Mouse (Mus musculus) retina, postnatal 1 day (tissue): ENCODE measurements at regions not wholly inside any gene's neighbourhood (a gene's known extent, or its start where the extent isn't known, plus 50 kb on each side); places are given as distances from the start of the nearest gene placed in this dataset.

Source experiments
- DNase-seq: peaks from one replicate; pipeline ENCODE4 v3.0.0-alpha.2; 2012

DNA sequence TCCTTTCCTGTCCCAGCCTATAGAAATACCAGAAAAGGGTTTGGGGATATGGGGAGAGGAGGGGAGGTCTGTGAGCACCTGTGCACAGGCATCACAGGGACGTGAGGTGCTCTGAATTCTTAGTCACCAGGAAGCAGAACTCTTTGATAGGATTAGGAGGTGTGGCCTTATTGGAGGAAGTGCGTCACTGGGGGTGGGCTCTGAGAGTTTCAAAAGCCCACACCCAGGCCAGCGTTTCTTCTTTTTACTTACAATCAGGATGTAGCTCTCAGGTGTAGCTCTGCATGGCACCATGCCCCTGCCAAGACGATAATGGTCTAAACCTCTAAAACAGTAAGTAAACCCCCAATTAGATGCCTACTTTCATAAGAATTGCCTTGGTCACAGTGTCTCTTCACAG lies 162.6 kb upstream of the Ank start:
- DNase-seq, result no peak

DNA sequence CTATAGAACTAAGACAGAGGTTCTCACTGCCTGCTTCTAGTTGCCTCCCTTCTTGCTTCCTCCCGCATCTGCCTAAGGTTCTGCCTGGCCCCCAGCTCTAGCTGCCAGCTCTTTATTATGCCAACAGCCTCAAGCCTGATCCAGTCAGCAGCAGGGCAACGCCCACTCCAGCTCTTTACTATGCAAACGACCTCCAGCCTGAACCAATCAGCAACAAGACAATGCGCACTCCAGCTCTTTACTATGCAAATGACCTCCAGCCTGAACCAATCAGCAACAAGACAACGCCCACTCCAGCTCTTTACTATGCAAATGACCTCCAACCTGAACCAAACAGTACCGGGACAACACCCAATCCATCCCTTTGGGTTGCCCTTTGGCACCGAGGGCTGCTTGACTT lies 162.2 kb upstream of the Ank start:
- peak; percentile 26 for DNase-seq

DNA sequence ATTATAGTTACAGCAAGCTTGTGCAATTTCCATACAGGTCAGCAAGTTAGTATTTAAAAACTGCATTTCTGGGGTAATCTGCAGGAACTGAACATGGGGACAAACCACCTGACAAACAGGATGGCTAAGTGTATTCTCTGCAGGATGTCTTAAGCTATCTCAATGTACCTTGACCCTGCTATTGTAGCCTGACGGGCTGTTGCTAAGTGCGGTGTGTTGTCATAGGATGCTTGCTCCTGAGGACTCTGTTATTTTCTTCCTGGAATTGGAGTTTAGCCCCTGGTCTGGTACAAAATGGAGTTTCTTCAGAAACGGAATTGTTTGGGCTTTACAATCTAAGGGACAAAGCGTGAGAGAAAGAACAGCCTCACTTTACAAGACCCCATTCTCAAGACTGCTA lies 161.4 kb upstream of the Ank start:
- DNase-seq, result no peak

DNA sequence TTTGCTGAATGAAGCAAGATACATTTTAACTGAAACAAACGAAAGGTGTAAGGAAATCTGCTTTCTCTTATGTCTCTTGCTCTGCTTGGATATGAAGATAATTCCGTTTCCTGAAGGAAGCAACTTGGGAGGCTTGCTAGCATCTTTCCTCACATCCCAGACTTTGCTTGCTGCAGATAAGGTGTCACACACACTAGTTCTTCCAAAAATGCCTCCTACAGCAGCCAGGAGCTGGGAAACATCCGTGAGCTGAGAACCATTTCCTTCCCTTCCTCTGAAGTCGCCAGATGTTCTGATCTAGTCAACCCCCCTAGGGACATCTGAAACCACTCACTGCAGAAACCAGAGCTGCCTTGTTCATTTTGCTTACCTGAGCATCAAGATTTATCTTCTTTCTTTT lies 157.8 kb upstream of the Ank start:
- DNase-seq, result no peak

DNA sequence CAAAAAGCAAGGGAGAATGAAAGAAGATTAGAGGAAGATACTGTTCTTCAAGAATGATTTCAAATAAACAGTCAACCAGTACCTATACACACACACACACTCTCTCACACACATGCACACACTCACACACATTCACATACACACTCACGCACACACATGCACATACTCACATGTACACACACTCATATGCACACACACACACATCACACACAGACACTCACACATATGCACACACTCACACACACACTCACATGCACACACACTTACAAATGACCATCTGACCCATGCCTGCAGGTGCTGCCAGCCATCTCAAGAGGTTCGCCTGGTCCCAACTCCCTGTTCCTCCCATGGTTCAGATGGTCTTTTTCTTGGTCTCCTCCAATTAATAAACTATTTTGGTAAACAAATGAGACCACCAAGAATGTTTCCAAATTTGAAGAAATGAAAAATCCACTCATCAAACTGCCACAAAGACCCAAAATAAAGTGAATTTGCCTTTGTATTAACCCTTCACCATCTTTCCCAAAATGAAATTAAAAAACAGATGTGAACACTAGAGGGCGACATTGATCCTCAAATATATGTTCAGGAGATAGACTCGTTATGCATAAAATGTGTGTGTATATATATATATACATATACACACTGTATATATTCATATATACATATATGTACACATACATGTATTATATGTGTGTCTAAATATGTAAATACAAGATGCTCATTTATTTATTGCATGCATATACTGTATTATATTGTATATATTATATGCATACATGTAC lies 150.3 kb upstream of the Ank start:
- peak; percentile 65 for DNase-seq

DNA sequence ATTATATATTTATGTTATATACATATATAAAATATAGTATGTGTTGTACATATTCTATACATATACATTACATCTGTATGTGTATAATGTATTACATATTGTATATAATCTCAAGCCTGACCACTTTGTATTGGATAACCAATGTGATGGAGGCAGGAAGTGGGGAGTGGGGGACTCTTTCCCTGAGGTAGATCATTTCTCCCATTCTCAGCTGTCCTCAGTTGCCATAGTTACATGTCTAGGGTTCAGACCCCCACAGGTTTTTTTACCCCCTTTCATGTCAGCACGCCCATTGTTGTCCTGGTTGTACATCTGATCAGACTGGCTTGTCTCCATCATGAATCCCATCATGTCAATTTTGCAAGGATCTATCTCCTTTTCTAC lies 149.7 kb upstream of the Ank start:
- DNase-seq, result no peak

DNA sequence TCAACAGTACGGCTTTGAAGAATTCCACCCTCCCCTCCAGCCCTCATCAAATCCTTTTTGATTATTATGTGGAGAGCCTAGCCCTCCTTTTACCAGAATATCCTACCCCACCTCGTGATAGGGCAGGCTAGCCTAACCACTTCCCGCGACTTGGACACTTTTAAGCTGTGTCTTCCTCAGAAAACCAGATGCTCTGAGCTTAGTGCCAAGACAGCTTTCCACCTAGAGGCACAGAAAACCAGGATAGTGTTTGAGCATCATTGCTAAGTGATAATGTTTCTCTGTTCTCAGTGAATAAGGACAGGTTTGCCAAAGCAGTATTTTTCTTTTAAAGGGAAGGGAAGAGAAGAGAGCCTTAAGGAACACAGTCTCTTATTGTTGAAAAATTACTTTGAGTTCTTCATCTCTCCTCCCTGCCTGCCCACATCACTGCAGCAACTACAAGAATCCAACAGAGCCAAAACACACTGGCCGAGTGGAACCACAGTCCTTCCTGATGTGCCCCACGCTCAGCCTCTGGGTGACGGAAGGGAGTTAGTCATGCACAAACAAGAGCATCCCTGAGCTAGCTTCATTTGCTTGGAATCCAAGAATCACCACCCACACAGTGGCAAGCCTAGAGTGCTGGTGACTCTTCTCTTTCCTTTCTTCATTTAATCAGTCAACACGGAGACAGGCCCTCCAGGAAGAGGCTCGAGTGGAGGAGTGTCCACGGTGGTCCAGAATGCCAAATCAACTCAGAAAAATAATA lies 144.4 kb upstream of the Ank start:
- no peak for DNase-seq

DNA sequence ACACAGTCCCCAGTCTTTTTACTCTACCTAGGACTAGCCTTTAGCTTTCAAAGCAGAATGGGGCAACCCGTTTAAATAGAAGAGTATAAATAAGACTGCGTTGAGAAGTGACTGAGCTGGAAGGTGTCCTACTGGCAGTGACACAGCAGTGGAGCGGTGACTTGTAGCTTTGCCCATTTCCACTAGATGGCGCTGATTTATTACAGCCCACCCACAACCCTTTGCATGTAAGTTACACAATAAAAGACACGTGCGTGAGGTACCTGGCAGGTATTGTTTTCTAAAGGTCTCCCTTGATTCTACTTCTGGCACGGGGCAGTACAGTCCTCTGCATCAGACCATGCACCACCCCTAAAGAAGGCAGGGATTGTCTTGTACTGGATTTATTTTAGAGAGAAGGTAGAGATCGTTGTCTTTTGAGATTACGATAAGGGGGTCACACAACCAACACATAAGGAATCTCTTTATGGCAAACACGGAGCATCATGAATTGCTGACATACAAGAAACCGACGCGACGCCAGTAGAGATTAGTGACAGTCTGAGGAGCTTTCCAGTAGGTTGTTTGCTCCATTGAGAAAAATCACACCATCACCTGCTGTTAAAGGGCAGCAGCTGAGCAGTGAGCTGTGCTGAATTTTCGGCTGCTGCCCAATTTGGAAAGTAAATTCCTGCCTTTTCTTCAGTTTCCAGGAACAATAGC lies 140.5 kb upstream of the Ank start:
- peak; percentile 81 for DNase-seq

DNA sequence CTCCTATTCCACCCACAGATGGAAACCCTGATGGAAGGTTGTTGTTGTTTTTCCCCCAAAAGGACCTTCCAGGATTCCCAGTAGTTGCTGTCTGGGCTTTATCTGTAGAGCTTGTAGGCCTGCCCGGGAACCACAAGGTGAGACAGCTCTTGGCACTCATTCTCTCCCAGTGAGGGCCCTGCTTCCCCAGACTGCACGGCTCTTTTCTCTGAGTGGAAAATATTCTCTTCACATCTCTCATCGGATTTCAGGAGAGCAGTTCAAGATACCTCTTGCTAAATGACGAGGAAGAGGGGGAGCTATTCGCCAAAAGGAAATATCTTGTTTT lies 140.0 kb upstream of the Ank start:
- no peak for DNase-seq

DNA sequence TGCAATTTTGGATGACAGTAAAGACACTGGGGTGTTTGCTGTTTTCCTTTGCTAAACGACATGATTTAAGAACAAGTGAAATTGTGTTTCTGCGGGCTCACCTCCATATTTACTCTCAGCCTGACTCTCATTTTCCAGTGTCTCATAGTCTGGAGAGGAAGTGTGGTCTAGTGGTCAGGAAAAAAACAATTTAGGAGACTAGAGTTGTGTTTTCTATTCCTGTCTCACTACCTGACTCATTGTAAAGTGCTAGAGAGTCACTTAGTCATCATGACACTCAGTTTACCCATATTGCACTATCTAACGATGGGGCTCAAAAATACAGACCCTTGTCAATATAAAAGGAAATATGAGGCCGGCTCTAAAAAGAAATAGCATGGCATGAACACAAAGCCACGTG lies 138.7 kb upstream of the Ank start:
- DNase-seq, result no peak

DNA sequence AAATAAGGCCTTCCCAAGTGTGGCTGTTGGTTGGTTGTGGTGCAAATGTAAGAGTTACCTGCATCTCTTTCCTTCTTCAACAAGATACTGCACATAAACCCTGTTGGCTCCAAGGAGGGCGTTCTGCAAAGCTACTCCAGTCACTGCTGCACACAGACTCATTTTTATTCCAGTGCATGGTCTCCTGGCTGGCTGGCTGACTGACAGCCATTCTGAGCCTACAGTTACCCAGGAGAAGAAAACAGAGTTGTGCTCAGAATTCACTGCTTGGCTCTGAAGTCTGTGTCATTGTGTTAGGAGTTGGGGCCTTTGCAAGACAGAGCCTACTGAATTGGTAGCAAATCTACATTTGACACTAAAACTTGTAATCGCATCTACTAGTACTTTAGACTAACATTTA lies 138.0 kb upstream of the Ank start:
- no peak for DNase-seq

DNA sequence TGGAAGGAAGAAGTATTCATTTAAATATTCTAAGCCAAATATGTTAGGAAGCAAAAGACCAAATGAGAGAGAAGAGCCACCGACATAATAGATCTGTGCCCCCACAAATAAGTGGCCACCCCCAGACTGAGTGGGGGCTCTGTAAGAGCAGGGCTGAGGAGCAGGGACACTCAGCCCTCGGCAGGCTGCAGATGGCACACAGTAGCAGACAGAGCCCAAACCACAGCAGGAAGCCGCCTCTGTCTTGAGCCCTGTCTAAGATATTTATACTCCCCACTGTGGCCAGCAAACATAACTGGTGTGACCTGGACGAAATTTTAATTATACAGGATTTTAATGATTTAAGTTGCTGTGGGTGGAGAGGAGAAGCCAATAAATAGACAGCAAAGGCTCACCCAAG lies 126.4 kb upstream of the Ank start:
- DNase-seq, result no peak

DNA sequence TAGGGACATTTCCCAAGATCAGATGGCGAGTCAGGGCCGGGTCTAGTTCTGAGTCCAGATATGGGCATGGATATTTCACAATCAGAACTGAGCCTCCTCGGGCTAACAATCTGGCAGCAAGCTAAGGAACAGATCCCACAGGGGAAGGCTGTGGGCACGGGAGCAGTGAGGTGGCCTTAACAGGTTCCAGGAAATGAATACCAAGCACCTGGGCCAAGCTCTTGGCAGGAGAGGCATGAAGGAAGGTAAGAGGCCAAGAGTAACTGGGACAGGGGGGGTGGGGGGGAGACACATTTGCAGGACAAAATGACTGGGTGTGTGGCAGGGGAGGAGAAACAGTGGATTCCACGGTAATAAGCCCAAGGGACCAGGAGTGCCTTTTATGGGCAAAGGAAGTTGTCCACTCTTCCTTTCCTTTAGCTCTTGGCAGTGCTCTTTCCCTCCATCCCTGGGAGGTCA lies 124.9 kb upstream of the Ank start:
- DNase-seq, result no peak

DNA sequence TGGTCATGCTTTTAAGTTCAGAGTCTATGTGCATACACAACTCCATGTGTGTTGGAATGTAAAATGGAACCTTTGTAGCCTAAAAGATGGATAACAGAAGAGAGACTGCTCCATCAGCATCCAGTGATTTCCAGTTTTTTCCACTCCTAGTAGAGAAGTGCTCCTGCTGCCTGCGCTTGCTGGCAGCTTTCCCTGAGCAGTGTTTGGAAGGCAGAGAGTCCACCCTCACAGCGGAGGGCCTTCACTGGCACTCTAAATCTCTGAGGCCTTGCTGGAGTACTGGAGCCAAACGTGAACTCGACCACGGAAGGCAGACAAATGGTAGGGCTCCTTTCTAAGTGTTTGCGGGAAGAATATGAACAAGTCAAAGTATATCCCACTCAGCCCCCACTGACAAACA lies 108.0 kb upstream of the Ank start:
- no peak for DNase-seq

DNA sequence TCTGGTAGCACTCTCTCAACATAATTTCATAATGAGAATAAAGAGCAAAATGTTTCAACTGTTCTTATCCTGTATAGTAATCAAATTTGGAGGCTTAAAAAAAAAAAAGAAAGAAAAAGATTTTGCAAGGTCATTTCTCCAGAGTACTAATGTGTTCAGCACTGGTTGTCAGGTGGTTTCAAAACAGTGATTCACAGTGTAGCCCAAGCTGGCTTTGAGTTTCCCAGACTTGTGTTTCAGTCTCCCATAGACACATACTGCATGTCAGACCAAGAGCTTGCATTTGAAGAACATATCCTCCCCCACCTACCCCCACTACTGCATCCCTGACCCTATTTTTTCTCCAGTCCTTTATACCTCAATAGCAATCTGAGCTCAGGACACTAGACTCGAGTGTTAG lies 107.2 kb upstream of the Ank start:
- no peak for DNase-seq

DNA sequence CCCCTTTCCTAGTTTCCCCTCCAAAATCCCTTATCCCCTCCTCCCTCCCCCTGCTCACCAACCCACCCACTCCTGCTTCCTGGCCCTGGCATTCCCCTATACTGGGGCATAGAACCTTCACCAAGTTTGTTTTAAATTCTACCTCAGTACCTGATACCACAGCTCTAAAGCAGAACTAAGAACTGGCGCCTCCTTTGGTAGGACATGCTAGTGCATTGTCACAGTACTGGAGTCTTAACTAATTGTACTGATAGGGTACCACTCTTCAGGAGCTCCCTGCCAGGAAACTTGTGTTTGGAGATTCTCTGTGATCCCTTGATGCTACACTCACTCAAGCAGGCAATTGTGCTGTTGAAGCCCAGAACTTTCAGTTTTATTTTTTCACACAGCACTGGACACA lies 92.0 kb upstream of the Ank start:
- DNase-seq, result no peak

DNA sequence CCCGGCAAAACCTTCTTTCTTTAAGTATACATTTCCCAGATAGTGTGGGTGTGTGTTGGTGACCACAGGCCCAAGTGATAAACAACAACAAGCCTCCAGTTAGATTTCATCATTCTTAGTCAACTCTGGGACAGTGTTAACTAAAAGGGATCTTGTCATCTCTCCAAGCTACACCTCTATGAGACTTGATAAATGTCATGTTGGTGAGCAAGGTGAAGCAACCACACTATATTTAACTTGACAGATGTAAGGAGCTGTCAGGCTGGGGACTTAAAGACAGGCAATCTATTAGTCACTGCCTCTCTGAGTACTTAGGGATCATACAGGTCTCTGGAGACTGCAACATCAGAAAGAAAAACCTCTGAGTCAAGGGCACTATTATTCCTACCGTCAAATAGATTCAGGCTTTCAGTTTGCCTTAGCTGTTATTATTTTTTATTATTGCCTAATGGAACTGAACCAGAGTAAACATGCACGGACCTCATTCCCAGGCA lies 87.8 kb upstream of the Ank start:
- no peak for DNase-seq

DNA sequence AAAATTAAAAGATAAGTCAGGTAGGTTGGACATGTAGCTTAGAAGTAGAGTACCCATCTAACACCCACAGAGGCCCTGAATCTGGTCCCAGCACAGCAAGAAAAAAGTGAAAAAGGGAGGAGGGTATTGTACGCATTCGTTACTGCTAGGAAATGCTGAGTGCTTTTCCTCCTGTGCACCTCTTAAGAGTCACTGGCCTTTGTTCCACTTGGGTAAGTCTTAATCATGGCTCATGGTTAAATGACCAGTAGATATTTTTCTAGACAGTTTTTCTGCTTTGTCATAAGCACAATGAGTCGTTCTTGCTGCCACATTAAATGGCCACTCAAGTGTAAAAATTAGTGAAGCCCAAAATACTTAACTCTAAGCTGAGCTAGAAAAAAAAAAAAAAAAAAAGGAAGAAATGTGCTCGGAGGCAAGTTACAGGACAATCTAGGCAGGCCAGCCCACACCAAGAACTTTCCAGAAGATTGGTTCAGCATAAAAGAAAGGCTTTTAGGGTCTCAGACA lies 86.0 kb upstream of the Ank start:
- DNase-seq, result peak; percentile 18

DNA sequence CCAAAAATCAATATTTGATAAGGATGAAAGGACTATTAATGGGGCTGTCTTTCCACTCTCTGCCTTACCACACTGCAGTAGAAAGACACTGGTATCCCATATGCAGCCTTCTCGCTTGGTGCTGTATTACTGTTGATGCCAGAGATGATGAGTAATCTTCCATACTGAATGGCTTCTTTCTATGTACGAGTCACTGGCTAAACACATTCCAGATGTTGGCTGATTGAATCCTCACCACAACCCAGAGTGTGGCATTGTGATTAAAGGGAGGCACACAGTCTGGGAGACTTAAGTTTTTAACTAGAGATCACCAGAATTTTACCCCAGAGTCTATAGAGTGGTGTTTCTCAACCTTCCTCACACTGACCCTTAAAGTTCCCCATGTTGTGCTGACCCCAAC lies 84.9 kb upstream of the Ank start:
- DNase-seq, result no peak

DNA sequence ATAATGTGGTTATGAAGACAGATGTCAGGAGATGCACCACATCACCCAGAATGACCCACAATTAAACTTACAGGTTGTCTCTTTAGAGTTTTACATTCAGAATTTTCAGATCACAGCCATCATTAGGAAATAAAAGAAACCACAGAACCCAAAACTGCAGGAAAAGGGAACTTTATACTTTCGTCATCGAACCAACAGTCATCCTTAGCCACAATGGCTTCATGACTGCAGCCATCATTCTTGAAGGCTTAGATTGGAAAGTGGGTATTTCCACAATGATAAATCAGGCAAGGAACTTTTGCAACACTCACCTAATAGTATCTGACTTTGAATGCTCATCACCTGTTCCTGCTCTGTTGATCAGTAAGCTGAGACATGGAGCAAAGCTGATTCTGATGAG lies 75.9 kb upstream of the Ank start:
- no peak for DNase-seq

DNA sequence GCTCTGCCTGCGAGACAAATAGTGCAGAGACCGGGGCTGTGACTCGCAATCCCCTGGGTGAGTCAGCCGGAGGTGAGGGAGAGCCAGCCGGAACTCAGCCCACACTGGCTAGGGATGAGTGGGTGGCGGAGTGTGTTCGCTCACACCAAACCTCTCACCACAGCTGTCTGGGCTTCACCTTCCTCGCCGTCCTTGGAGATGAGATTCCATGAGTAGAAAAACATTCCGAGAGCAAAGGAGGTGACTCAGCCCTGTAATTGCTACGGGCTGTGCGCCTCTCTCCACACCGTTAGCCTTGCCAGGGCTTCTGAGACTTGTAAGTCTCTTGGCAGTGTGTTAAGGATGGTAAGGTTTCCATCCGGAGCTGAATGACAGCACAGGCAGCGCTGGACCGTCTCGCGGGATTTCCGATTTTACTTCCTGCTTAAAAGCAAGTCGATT lies 60.7 kb upstream of the Ank start:
- DNase-seq, result no peak

DNA sequence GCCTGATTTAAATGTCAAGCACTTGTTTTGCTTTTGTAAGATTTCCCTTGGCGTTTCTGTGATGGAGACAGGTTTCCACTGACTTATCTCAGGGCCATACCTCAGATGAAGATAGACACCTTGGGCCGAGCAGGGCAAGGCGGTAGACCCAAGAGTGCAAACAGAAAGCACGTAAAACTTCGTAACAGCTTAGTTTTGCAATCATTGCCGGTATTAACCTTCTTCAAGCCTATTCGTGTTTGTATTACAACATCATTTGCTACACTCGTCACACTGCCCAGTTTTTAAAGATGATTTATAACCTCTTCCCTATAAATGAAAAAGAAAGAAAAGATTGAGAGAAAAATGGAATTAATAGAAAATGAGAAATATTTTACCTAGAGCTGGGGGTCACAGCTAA lies 56.6 kb upstream of the Ank start:
- DNase-seq, result no peak

DNA sequence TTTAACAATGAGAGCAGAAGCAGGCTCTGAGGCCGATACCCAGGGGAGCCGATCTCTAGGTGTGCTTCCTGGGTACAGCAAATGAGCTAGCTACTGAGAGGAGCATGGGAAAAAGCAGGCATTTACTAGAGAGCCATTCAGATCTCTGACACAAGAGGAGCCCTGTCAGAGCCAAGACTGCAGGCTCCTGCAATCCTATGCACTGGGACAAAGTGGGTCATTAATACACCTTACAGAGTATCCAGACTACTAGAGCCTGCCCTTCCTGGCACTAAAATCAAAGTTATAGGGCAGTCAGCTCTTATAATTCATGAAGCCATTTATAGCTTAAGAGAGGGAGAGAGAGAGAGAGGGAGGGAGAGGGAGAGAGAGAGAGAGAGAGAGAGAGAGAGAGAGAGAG lies 54.2 kb upstream of the Ank start:
- no peak for DNase-seq

DNA sequence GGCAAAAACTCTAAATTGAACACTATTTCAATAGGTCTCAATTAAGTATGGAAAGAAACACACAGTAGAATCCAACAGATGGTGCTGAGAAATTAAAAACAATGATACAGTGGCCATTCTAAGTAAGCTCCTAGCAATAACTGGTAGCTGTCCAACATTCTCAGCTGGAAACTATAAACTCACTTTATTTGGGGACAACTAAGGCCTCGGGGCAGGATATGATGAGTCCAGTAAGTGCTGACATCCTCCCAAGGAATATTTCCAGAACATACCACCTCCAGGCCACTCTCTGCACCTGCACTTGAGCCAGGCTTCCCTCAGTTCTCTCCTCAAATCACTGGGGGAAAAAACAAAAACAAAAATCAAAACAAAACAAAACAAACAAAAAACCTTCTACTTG lies 53.7 kb upstream of the Ank start:
- no peak for DNase-seq
